Mouse (Mus musculus) lung, postnatal 0 days (tissue): ENCODE data around the gene 2410004B18Rik. TPM values are rescaled to one million over a fixed set of nuclear protein-coding genes. Genes with fewer than 3 reads are reported as not detected.

Source experiments
- ATAC-seq: fragments of 200-750 bp; cut with Nextera tagmentation; 2 replicates; pipeline ENCODE4 v1.8.0; 2017; ENCODE audit warnings: moderate library complexity
- DNase-seq: peaks from one replicate; pipeline ENCODE4 v3.0.0-alpha.2; 2016; ENCODE audit warnings: low spot score
- H3K27ac ChIP-seq: fragments of 300-500 bp; sonication (generic); 2 replicates; pipeline ENCODE4 v1.5.1; 2014; ENCODE audit warnings: antibody characterized with exemption, mild to moderate bottlenecking, low read length, mixed read lengths
- H3K27me3 ChIP-seq: fragments of 300-500 bp; sonication (generic); replicated peaks from 2 replicates; pipeline ENCODE4 v1.6.1; 2014; ENCODE audit warnings: low read length, mixed read lengths; ENCODE audit not compliant: insufficient read depth
- H3K36me3 ChIP-seq: fragments of 300-500 bp; sonication (generic); 2 replicates; pipeline ENCODE4 v1.6.1; 2014; ENCODE audit warnings: low read length, mixed read lengths; ENCODE audit not compliant: insufficient read depth
- H3K4me1 ChIP-seq: fragments of 300-500 bp; sonication (generic); 2 replicates; pipeline ENCODE4 v1.6.1; 2014; ENCODE audit warnings: antibody characterized with exemption, low read depth, low read length, mixed read lengths; ENCODE audit not compliant: insufficient read depth
- H3K4me2 ChIP-seq: fragments of 300-500 bp; sonication (generic); replicated peaks from 2 replicates; pipeline ENCODE4 v1.6.1; 2014; ENCODE audit warnings: low read depth, mild to moderate bottlenecking, low read length, moderate library complexity, mixed read lengths
- H3K4me3 ChIP-seq: fragments of 300-500 bp; sonication (generic); 2 replicates; pipeline ENCODE4 v1.5.1; 2014; ENCODE audit warnings: low read depth, low read length
- H3K9ac ChIP-seq: fragments of 300-500 bp; sonication (generic); replicated peaks from 2 replicates; pipeline ENCODE4 v1.6.1; 2014; ENCODE audit warnings: low read depth, mild to moderate bottlenecking
- H3K9me3 ChIP-seq: fragments of 300-500 bp; sonication (generic); 2 replicates; pipeline ENCODE4 v1.6.1; 2016; ENCODE audit warnings: low read length, mixed read lengths
- CTCF ChIP-seq: IDR thresholded peaks from 2 replicates; pipeline ENCODE4 v1.5.1; 2016; ENCODE audit warnings: antibody characterized with exemption, mild to moderate bottlenecking
- EP300 ChIP-seq: IDR thresholded peaks from 2 replicates; pipeline ENCODE4 v1.6.1; 2016; ENCODE audit warnings: antibody characterized with exemption, mild to moderate bottlenecking, control low read depth
- WGBS: fragments of 180-500 bp; shearing (Covaris S2); extraction: QIAGEN DNeasy Blood & Tissue Kit; methylation state at CpG from one replicate; pipeline ENCODE4 v1.1.7; 2014; 5-methylcytosine and 5-hydroxymethylcytosine counted together
- polyA plus RNA-seq: library from polyadenylated mRNA; unstranded; fragments of >200 nt; fragmentation: Nextera tagmentation; extraction: Ambion mirVana; gene quantifications from 2 replicates; pipeline ENCODE4 v1.2.1, GENCODE M21; 2015

Gene 2410004B18Rik
- polyA plus RNA-seq, 1 experiment from 2014 or later, result 40.2 TPM

- ATAC-seq, result no peak
- H3K4me1 ChIP-seq, result peaks cover 2% of the 10 kb centered on the region; the same call in 1 of the 2 replicates
- WGBS, result 67% methylated on average over 10 of the region's 10 CpGs
- H3K9me3 ChIP-seq, result no peaks in the 10 kb centered on the region
- H3K9ac ChIP-seq, result no peak overlapping the region
- peak overlapping the region; percentile 40 for H3K4me2 ChIP-seq
- TF ChIP-seq CTCF, result no peak
- TF ChIP-seq EP300, result no peak
- peak overlapping the region; percentile 54 for H3K27ac ChIP-seq
- H3K27me3 ChIP-seq, result no peaks in the 10 kb centered on the region
- no peak for DNase-seq
- H3K4me3 ChIP-seq, result no peak overlapping the region
- H3K36me3 ChIP-seq, result no peaks in the 10 kb centered on the region
Measured at GRCm38 (mm10) chr3:145991976-145992730, 54.3 kb downstream of the 2410004B18Rik start.

- no peak overlapping the region for H3K4me3 ChIP-seq
- DNase-seq (peak; percentile 86), ATAC-seq (no peak)
- TF ChIP-seq CTCF (0 out of 2 replicates have a peak, but pooled peaks have one; percentile 4), EP300 (no peak; the same call in 1 of the 2 replicates)
- peaks cover 2% of the 10 kb centered on the region; the same call in 1 of the 2 replicates for H3K4me1 ChIP-seq
- peak overlapping the region; percentile 40 for H3K4me2 ChIP-seq
- H3K27me3 ChIP-seq, result no peaks in the 10 kb centered on the region
- no peaks in the 10 kb centered on the region for H3K9me3 ChIP-seq
- H3K9ac ChIP-seq, result no peak overlapping the region
- WGBS, result 41% methylated on average over 10 of the region's 10 CpGs
- H3K27ac ChIP-seq, result peak overlapping the region; percentile 59
- H3K36me3 ChIP-seq, result no peaks in the 10 kb centered on the region
Measured at GRCm38 (mm10) chr3:145992796-145993195, 55.0 kb downstream of the 2410004B18Rik start.

- Histone ChIP-seq H3K27ac (peak overlapping the region; percentile 59; the same call in 1 of the 2 replicates), H3K27me3 (no peaks in the 10 kb centered on the region), H3K4me2 (peak overlapping the region; percentile 40; the same call in 1 of the 2 replicates), H3K9me3 (no peaks in the 10 kb centered on the region), H3K4me1 (peaks cover 2% of the 10 kb centered on the region; the same call in 1 of the 2 replicates), H3K4me3 (no peak overlapping the region), H3K9ac (no peak overlapping the region), H3K36me3 (no peaks in the 10 kb centered on the region; the same call in 1 of the 2 replicates)
- 74% methylated on average over 14 of the region's 14 CpGs for WGBS
- ATAC-seq, result no peak
- no peak for TF ChIP-seq EP300
- TF ChIP-seq CTCF, result no peak
- DNase-seq, result no peak
Measured at GRCm38 (mm10) chr3:145993481-145994201, 55.8 kb downstream of the 2410004B18Rik start.

Other genes with a start within 250 kb of the 2410004B18Rik start
- 20.2 and 20.7 TPM in 2 replicates for gene Ddah1, start 179.3 kb upstream of the 2410004B18Rik start, polyA plus RNA-seq
- 54.3 and 63.5 TPM in 2 replicates for gene Bcl10, start 15.2 kb upstream of the 2410004B18Rik start, polyA plus RNA-seq
- gene Syde2, start 49.9 kb downstream of the 2410004B18Rik start, polyA plus RNA-seq, result 2.6 and 3.1 TPM in 2 replicates
- gene Wdr63, start 170.1 kb downstream of the 2410004B18Rik start, polyA plus RNA-seq, result 2.7 and 2.9 TPM in 2 replicates
- gene Mcoln3, start 179.4 kb downstream of the 2410004B18Rik start, polyA plus RNA-seq, result 0.52 and 0.55 TPM in 2 replicates
- gene Mcoln2, start 211.8 kb downstream of the 2410004B18Rik start, polyA plus RNA-seq, result 0.25 and 0.27 TPM in 2 replicates